Mouse (Mus musculus): ENCODE results near the gene Ccdc157. TPM values are rescaled to one million over a fixed set of nuclear protein-coding genes. Genes with fewer than 3 reads are reported as not detected.

Ccdc157 gene
- polyA plus RNA-seq, 1 experiment = 9.3 TPM

DNA sequence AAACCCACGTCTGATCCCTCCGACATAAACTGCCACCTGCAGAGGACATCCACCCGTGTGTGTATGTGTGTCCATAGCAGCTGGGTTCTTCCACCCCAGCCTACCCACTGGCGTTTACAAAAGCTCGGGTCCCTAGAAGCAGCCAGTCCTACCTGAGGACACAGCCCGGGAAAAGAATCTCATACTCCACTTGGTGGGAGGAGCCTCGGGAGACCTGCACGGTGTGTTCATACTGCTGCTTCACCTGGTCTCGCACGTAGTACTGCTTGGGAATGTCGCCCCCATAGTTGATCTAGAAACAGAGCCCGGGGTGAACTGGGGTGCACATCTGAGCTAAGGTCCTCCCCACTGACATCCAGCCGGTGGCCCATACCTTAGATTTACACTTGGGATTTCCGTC is 56.6 kb downstream of the Ccdc157 start:
- no peak for DNase-seq (ENCODE audit: low read depth)

DNA sequence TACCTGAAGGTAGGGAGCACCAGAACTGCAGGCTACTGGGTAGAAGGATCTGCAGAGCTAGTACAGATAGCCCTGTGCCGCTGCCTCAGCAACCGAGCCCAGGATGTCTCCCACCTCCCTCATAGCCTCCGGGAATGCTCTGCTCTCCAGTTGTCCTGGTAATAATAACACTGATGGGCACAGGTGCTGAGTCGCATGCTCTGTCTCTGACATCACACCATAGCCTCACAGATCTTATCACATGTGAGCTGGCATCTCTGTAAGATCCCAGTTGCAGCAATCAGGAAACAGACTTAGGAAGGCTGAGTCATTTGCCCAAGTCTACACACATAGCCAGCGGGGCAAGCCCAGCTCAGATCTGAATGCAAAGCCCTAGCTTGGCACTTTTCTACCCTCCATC is 58.2 kb downstream of the Ccdc157 start:
- DNase-seq (ENCODE audit: low read depth) = no peak

DNA sequence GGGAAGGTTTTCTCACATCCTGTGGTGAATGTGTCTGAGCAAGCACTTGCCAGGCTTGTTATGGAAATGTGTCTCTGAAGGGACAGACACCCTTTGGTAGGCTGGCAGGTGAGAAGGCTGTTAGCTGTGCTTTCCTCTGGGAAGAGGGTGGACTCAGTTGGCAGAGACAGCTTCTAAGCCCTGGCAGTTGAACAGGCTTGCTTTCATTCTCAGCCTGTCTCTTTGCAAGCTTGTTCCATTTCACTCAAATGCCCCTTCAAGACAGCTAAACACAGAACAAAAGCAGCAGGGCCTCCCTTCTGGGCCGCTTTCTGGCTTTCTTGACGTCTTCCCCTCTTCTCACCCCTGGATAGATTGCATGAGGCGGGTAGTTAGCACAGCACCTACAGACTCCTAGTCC is 60.6 kb downstream of the Ccdc157 start:
- no peak for DNase-seq (ENCODE audit: low read depth)

DNA sequence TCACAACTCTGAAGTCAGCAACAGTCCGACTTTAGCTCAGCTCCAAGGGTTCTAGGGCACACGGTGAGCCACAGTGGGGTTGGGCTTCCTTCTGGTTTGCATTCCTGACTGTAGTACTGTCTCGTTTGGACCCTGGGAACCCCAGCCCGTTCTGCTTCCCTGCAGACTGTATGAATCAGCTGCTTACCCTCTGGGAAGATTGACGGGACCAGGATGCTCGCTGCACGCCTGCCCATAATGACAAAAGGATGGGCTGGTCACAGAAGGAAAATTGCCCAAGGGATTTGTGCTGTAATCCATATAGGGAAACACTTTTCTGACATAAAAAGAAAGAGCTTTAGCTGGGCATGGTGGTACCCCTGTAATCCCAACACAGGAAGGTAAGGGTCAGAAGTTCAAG is 61.3 kb downstream of the Ccdc157 start:
- DNase-seq (ENCODE audit: low read depth) = no peak

DNA sequence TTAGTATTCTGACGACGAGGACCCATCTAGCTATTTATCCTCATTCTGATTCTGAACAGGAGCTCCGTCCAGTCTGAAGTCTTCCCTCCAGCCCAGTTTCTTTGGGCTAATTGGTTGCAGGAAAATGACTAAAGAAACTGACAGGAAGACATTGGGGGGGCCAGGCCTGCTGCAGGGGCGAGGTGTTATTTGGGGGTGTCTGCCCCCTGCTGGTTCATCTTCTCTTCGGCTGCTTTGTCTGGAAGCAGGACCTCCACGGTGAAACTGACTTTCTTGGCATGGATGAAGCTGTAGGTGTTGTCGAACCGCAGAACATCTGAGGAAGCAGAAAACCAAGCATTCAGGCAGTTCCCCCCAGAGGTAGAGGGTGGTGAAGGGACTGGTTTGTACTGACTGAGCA is 62.0 kb downstream of the Ccdc157 start:
- no peak for DNase-seq (ENCODE audit: low read depth)

DNA sequence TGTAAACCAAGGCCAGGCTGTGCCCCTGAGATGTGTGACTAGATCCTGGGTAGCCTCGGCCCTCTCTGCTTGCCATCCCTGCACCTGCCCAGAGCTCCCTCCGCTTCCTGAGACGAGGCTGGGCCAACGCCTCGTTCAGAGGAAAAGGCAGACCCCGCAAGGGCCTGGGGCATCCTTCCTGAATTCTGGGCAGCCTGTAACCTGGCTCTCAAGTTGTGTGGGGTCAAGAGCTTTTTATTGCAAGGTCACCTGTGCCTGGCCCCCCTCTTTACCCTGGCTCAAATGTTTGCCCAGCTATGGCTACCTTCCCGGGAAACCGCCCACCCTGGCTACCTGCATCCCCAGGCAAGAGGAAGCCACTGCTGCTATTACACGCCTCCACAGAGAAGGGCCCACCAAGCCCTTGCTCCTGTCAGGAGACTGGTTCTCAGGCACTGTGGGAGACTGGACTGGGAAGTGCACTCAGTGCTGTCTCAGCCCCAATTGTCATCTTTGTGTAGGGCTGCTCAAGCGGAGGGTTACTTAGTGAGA is 62.9 kb downstream of the Ccdc157 start:
- DNase-seq (ENCODE audit: low read depth) = no peak

DNA sequence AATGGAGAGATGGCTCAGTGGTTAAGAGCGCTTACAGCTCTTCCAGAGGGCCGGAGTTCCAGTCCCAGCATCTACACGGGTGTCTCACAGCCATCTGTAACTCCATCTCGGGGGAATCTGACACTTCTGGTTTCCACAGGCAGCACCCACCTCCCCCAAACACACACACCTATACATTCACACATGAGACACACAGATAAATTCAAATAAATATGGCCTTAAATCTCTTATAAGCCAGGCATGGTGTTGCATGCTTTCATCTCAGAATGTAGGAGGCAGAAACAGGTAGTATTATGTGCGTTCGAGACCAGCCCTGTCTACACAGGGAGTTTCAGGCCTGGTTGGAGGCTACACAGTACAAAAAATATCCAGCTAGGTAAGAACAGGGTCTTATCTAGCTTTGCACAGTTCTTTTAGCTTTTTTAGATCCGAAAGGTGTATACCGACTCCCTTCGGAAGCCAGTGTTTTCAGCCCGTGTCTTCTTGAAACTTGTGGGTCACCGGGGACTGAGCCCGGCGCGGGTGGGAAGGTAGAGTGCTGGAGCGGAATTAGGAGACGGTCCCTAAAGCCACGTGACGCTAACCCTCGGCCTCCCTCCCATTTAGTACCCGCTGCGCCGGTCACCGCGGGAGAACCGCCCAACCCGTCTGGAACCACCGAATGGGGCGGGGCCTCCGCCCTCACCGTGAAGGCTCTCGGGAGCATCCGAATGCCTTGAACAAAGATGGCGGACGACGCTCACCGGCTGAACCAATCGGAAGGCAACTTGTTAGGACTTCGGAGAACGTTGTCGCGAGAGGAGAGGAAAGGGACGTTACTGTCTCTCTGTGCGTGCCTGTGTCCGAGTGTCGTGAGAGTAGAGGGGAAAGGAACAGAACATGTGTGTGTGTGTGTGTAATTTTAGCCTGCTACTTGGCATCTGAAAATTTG is 63.8 kb downstream of the Ccdc157 start:
- DNase-seq (ENCODE audit: low read depth) = peak; percentile 95

DNA sequence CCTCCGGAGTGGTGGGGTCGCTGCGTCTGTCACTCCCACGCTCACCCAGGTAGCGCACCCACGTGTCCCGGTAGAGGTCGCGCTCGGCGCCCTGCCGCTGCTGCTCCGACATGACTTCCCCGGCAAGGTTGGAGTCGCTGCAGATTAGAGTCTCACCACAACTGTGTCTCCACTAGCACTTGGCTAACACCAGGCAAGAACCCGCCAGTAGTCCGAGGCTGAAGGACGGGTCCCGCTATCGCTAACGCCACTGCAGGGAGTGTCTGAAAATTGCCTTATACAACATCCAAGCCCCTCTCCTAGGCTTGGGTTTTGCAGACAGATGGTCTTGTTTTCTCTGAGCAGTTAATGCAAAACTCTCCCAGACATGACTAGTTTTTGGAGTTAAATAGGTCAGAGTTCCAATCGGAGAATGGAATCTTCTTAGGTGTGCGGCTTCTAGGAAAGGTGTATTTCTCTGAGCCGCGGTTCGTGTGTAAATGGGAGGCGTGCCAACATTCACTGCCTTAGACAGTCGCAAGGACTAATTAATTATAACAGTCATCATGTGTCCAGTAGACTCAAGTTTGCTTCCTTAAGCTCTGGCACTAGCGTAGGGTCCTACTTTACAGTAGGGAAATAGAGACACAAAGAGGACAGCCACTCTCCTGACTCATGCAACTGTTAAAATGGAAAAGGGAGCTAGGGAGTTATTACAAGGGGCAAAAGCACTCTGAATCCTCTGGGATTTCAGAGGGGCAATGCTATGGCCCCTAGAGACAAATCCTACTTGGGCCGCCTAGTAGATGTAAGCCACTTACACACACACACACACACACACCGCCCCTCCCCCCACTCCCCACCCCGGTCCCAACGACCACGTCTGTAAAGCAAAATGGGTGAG is 64.7 kb downstream of the Ccdc157 start, which contains the start of gene Mtfp1:
TSS of gene Mtfp1 (minus strand) at position 275 of the 883 bp plus-strand sequence.
- DNase-seq (ENCODE audit: low read depth) = no peak

DNA sequence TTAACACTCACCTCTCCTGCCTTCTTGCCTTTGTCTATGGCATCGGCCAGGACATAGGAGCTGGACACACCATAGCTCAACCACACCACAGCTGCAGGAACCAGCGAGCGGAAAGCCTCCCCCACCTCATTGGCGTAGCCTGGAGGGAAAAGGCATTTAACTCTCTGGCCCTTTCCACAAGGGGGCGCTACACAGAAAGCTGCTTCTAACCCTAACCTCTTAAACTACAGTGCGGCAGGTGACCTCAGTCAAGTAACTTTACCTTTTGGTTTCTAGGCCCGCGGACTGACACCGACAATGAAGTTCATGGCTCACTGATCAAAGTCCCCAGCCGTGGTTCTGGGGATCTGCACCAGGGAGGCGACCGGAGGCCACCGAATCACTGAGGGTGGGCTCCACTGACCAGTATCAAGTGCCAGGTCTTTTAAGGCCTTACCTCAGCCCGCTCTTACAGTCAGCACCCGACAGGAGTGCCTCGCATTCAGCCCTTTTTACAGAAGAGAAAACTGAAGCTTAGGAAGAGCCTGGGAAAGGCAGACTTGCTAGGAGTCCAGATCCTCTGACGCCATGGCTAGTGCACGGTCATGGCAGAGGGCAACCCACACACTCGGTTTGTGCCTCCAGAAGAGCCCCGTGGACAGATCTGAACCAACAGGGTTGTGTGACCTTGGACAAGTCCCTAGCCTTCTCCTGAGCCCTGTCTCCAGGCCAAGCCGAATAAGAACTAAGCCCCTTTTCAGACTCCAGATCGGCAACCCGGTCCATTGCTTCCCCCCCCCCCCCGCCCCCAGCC is 65.5 kb downstream of the Ccdc157 start:
- no peak for DNase-seq (ENCODE audit: low read depth)

DNA sequence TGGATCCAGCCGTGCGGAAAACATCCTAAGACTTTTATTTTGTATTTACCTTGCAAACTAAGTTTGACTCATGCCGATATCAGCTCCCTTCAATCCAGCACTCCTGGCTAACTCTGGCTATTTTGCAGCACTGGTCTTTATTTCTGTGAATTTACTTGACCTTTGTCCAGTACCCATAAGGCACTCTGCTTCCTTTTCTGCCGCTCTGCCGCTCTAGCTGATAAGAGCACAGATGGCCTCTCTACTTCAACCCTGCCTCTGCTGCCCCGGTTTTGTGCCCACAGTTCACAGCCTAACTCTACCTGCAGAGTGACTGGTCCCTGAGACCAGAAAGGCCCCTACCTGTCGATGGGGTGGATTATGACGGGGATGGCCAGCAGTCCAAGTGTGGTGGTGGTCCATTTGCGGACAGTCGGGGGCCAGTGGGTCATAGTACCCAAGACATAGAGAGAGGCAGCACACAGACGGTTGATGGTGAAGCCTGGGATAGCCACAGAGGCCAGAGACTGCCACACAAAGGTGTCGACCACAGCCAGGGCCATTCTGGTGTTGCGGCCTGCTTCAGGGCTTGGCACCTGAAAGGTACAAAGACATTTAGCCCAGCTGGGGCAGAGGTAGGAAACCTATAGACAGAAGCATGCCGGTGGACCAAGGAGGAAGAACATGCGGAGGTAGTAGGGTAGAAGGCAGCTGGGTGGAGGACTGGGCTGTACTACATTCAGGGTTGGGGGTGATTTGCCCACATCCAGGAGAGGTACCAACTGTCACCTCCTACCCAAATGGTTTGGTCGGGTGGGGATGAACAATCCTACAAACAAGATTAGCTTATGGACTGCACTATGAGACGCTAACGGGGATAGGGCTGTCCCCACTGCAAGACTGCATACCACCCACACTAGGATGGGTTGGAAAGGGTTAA is 66.4 kb downstream of the Ccdc157 start:
- DNase-seq (ENCODE audit: low read depth) = no peak

Other genes with a start within 250 kb of the Ccdc157 start
- 9.3 and 9.6 TPM in 2 replicates for gene Slc35e4, start 245.6 kb downstream of the Ccdc157 start, polyA plus RNA-seq (2012; rRNA removed)
- 151 and 176 TPM in 2 replicates for gene Tcn2, start 228.1 kb downstream of the Ccdc157 start, polyA plus RNA-seq (2012; rRNA removed)
- gene Pes1, start 196.3 kb downstream of the Ccdc157 start, polyA plus RNA-seq (2012; rRNA removed) = 33.2 and 38.7 TPM in 2 replicates
- not detected in 2 replicates for gene 4930556J24Rik, start 183.5 kb downstream of the Ccdc157 start, polyA plus RNA-seq (2012; rRNA removed)
- gene Gal3st1, start 176.7 kb downstream of the Ccdc157 start, polyA plus RNA-seq (2012; rRNA removed) = 1.1 and 1.3 TPM in 2 replicates
- 3.8 and 4.6 TPM in 2 replicates for gene Sec14l4, start 128.8 kb downstream of the Ccdc157 start, polyA plus RNA-seq (2012; rRNA removed)
- gene Sec14l3, start 95.5 kb downstream of the Ccdc157 start, polyA plus RNA-seq (2012; rRNA removed) = 0.07 and 0.71 TPM in 2 replicates
- gene Mtfp1, start 64.8 kb downstream of the Ccdc157 start, polyA plus RNA-seq (2012; rRNA removed) = 7.9 and 9.5 TPM in 2 replicates
- gene Sec14l2, start 36.9 kb downstream of the Ccdc157 start, polyA plus RNA-seq (2012; rRNA removed) = 15.2 and 19.6 TPM in 2 replicates
- gene Rnf215, start 25.1 kb downstream of the Ccdc157 start, polyA plus RNA-seq (2012; rRNA removed) = 21.2 and 23.4 TPM in 2 replicates
- 22.0 and 24.0 TPM in 2 replicates for gene Sf3a1, start 57 bp upstream of the Ccdc157 start, polyA plus RNA-seq (2012; rRNA removed)
- 46.5 and 50.7 TPM in 2 replicates for gene Tbc1d10a, start 26.5 kb upstream of the Ccdc157 start, polyA plus RNA-seq (2012; rRNA removed)
- 17.6 and 20.5 TPM in 2 replicates for gene Castor1, start 57.9 kb upstream of the Ccdc157 start, polyA plus RNA-seq (2012; rRNA removed)
- gene Osm, start 76.1 kb upstream of the Ccdc157 start, polyA plus RNA-seq (2012; rRNA removed) = 0.14 and 0.38 TPM in 2 replicates
- gene Lif, start 97.3 kb upstream of the Ccdc157 start, polyA plus RNA-seq (2012; rRNA removed) = 1.4 and 2.4 TPM in 2 replicates